Mouse (Mus musculus) left cerebral cortex, postnatal 4 days (tissue): ENCODE measurements around the gene Gnb4. TPM values are rescaled to one million over a fixed set of nuclear protein-coding genes. Genes with fewer than 3 reads are reported as not detected.

Source experiments
- DNase-seq: peaks from one replicate; pipeline ENCODE4 v3.0.0-alpha.2; 2022
- intact Hi-C: fragments of 180-260 bp; cut with DNase I; formaldehyde crosslinking; loops from one replicate; pipeline ENCODE4 v1.15.1; 2025
- total RNA-seq, 2 experiments: library from RNA; stranded (reverse); gene quantifications; 2 replicates each; pipeline ENCODE4 v1.2.3; 2021

Gene Gnb4
- total RNA-seq, 2 experiments from 2014 or later: 148 to 154 TPM

DNA sequence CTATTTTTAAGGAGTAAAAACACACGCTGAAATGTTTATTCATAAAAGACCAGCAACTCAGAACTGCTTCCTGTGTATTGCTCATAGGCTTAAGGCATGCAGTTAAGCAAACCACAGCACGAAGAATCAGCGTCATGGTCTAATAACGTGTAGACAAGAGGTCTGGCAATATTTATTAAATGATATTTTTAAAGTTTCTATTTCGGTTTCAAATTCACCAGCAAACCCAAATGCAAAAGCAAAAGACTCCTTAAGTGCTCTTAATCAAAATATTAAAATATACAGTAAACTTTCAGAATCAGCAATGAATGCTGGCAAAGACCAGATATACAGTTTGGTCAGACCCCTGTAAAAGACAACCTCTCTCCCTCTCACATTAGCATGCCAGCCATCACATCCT is 1.0 kb downstream of the Gnb4 start:
- intact Hi-C loops: no loop called here
- no peak for DNase-seq

GRCm38 (mm10) chr3:32614786-32615185 is 1.6 kb downstream of the Gnb4 start:
- intact Hi-C loops: no loop called here
- no peak for DNase-seq

GRCm38 (mm10) chr3:32611606-32612170 is 4.7 kb downstream of the Gnb4 start:
- intact Hi-C loops: loop anchor here (2.0 kb wide), 1 partner anchor 87 kb away; no protein-coding TSS in a partner anchor
- peak; percentile 24 for DNase-seq

- DNase-seq: peak; percentile 61
- intact Hi-C loops: loop anchor here (2.0 kb wide), 1 partner anchor 88 kb away; no protein-coding TSS in a partner anchor
These were observed 5.8 kb downstream of the Gnb4 start for GRCm38 (mm10) chr3:32610560-32610959.

DNA sequence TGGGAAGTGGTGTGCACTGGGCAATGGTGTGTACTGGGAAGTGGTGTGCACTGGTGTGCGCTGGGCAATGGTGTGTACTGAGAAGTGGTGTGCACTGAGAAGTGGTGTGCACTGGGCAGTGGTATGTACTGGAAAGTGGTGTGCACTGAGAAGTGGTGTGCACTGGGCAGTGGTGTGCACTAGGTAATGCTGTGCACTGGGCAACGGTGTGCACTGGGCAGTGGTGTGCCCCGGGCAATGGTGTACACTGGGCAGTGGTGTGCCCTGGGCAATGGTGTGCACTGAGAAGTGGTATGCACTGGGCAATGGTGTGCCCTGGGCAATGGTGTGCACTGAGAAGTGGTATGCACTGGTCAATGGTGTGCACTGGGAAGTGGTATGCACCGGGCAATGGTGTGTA is 7.2 kb downstream of the Gnb4 start:
- intact Hi-C loops: no loop called here
- DNase-seq: no peak

DNA sequence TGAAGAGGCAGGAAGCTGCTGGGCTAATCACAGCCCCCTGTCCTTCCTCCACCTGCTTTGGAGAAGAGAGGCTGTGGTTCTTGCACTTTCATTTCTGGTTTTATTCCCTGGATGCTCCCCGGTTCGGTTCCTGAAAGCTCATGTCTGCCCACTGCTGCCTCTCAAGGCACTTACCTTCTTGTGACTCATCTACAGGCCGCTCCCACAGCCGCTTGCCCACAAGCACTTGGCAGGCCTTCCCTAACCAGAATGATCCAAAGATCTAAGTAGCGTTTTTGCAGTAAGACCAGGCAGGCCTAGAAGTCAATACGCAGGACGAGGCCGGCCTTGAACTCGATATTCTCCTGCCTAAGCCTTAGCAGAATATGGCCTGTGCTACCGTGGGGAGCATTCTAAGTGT is 15.3 kb downstream of the Gnb4 start:
- no peak for DNase-seq
- intact Hi-C loops: no loop called here

GRCm38 (mm10) chr3:32599328-32599727 is 17.1 kb downstream of the Gnb4 start:
- intact Hi-C loops: no loop called here
- no peak for DNase-seq

- intact Hi-C loops: no loop called here
- DNase-seq: no peak
These were observed 21.3 kb downstream of the Gnb4 start for GRCm38 (mm10) chr3:32595080-32595479.

DNA sequence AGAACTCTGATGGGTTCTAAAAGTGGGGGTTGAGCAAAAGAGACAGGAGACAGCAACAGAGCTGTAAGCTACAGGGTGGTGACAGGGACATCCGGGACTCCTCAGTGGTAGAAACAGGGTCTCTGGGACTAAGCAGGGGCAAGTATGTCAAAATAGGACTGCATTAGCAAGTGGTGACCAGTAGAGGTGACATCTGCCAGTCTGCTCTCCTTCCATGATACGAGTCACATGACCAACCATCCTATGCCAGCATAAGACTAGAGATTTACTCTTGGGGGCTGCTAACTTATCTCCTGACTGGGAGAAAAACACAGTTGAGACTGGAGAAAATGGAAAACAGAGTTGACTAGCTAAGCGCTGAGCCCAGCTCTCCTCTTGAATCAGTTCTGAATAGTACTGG is 30.1 kb downstream of the Gnb4 start:
- no peak for DNase-seq
- intact Hi-C loops: no loop called here

DNA sequence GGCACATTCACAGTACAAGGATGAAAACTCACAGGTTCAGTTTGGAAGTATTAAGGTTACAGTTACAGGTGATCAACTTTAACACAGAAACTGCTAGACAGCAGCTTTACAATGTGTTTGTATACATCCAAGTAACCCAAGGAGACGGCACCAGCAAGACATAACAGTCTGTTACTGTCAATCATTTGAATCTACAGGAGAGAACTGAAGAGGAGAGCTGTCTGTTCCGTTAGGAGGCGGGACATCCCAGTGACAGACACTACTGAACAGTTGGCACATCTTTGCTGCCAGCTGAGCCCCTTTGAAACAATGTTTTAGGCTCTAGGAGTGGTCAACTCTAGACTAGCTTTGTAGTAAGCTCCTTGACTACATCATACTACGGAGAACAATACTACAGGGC is 32.9 kb downstream of the Gnb4 start:
- intact Hi-C loops: no loop called here
- DNase-seq: no peak

- DNase-seq: no peak
- intact Hi-C loops: no loop called here
These were observed 34.5 kb downstream of the Gnb4 start for GRCm38 (mm10) chr3:32581911-32582310.

DNA sequence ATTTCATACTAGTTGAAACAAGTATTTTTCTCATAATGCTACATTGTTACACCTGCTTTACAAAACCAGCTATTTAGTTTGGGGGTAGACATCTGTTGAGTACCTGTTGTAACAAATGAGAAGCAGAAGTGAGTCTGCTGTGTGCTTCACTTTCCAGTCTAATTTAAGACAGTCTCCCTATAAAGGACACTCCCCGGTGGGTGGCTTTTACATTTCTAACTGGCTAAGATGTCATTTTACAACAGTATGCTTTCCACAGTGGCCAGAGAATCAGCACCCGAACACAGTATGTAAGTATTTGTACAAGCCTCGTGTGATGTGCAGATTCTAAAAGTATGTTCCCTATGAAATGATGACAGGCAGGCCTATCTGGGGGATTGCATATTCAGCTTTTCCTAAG is 35.6 kb downstream of the Gnb4 start:
- no peak for DNase-seq
- intact Hi-C loops: no loop called here

DNA sequence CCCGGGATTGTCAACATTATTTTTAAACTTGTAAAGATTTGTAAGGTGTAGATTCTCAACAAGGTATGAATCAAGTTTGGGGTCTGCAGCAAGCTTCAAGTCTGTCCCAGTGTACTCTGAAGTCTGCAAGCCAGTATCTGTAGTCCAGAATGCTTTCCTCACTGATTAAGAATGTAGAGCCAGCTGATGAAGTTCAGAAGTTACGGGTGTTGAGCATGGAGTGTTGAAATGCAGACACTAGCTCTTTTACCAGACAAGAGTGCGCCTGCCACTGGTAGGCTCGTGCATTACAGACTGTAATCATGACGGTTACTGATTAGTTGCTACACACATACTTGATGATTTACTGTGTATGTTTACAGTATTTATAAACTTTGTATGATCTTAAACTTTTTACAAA is 37.6 kb downstream of the Gnb4 start:
- intact Hi-C loops: no loop called here
- no peak for DNase-seq

DNA sequence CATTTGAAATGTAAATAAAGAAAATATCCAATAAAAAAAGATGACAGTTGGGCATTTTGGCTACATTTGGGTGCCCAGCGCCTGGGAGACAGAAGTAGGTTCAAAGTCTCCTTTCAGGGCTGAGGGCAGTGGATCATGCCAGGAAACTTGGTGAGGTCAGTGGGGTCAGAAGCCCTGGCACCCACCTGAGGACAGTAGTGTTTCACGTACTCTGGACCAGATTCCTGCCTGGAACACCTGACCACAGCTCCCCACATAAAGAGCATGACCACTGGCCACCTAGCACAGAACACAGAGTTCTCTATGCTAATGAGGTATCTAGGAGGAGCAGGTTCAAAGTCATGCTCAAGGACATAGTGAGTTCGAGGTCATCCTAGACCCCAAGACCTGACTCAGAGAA is 41.2 kb downstream of the Gnb4 start:
- no peak for DNase-seq
- intact Hi-C loops: no loop called here

GRCm38 (mm10) chr3:32573881-32574280 is 42.5 kb downstream of the Gnb4 start:
- intact Hi-C loops: no loop called here

GRCm38 (mm10) chr3:32573086-32573485 is 43.3 kb downstream of the Gnb4 start:
- DNase-seq: no peak
- intact Hi-C loops: no loop called here

More at GRCm38 (mm10) chr3:32573881-32574280, 42.5 kb downstream of the Gnb4 start:
- DNase-seq: no peak

GRCm38 (mm10) chr3:32563401-32563800 is 53.0 kb downstream of the Gnb4 start:
- intact Hi-C loops: no loop called here
- no peak for DNase-seq

- no peak for DNase-seq
- intact Hi-C loops: loop anchor here (5.0 kb wide), 1 partner anchor 144 kb away; no protein-coding TSS in a partner anchor
These were observed 63.3 kb downstream of the Gnb4 start for GRCm38 (mm10) chr3:32553061-32553460.

GRCm38 (mm10) chr3:32538091-32538490 is 78.3 kb downstream of the Gnb4 start:
- DNase-seq: no peak
- intact Hi-C loops: loop anchor here (10.0 kb wide), 1 partner anchor 177 kb away; no protein-coding TSS in a partner anchor

DNA sequence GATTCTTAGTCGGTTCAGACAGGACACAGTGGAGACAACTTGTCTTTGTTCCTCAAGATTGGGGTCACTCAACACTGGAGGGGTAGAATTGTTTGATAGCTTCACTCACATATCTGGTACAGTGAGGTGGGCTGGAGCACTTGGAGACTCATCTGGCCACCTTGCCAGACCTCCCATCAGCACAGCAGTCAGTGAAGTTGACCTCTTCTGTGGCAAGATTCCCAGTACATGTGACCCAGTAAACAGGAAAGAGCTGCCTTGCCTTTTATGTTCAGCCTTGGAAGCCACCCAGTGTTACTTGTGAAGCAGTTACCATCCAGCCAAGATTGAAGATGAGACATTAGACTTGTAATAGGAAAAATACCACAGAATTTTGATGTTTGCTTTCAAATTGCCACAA is 78.8 kb downstream of the Gnb4 start:
- peak; percentile 14 for DNase-seq
- intact Hi-C loops: loop anchor here (10.0 kb wide), 1 partner anchor 177 kb away; no protein-coding TSS in a partner anchor

GRCm38 (mm10) chr3:32535692-32536091 is 80.7 kb downstream of the Gnb4 start:
- no peak for DNase-seq
- intact Hi-C loops: loop anchor here (10.0 kb wide), 1 partner anchor 179 kb away; no protein-coding TSS in a partner anchor
